ENCODE assay signal across 26 mouse cellular contexts in the genomic region with DNA sequence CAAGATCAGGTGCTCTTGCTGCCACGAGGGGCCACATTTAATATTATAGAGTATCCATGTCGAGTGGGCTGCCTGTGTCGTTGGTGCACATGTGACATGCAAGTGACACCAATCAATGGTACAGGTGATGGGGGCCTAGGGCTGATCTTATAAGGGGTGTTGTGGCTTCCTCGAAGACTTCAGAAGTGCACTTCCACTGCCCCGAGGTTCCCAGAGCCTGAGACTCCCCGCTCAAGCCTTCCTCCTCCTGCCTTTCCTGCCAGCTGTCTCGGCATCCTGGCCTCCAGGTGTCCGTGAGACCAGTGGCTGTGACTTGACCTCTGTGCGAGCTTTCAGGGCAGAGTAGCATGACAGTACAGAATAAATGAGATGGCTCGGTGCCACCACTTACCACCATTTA.
DNase-seq lines count a peak whose midpoint lies in the region; ATAC-seq and TF ChIP-seq lines count a peak whose summit lies in the region.
"Had no signal": no experiment of that assay in that cellular context is flagged by ENCODE, and none has a peak within 500 bp of the region (broad histone marks: within the 10 kb centered on the region; RNA-seq: fewer than 3 reads in every experiment).

No protein-coding gene starts in this region.

- no peak for TF ChIP-seq CTCF in midbrain, postnatal 0 days (IDR thresholded peaks at IDR 0.05)
- TF ChIP-seq CTCF in olfactory bulb, adult 2 months (IDR thresholded peaks at IDR 0.05; ENCODE audit: insufficient read depth, low read depth, low read length): no peak

- no peak for ATAC-seq in midbrain, postnatal 0 days (ENCODE audit: low FRiP score)
- ATAC-seq: forebrain, embryonic 13.5 days; forebrain, embryonic 16.5 days; hindbrain, postnatal 0 days had no signal

- intact Hi-C loops in heart, postnatal 10 days (cut with DNase I): no loop called here

- no peak for TF ChIP-seq POLR2A in olfactory bulb, adult 2 months (IDR thresholded peaks at IDR 0.05; ENCODE audit: insufficient read depth, low read depth, low read length)

- H3K9ac ChIP-seq in midbrain, postnatal 0 days (replicated peaks; ENCODE audit: low read length, poor library complexity, severe bottlenecking): no peak overlapping the region
- H3K9ac ChIP-seq: embryonic facial prominence, embryonic 12.5 days; embryonic facial prominence, embryonic 15.5 days; forebrain, embryonic 13.5 days; heart, embryonic 12.5 days; heart, embryonic 15.5 days; hindbrain, embryonic 14.5 days had no signal

- peak; percentile 80 for DNase-seq in heart, adult 11 months
- no peak for DNase-seq in heart, postnatal 10 days
- DNase-seq in midbrain, embryonic 10.5 days (ENCODE audit: low spot score): no peak
- no peak for DNase-seq in midbrain, postnatal 0 days (ENCODE audit: low spot score)
- DNase-seq in right cerebral cortex, postnatal 10 days (ENCODE audit: low spot score in 2 of 2): peak; percentile 30 to 34
- no peak for DNase-seq in right cerebral cortex, adult 18-20 months
- no peak for DNase-seq in MN1 (ENCODE audit: low spot score)
- DNase-seq: adrenal gland, adult 2 months; adrenal gland, postnatal 14 days; B cell, adult 2 months; cerebellum, adult 11 months; cerebellum, adult 9-11 months; gastrocnemius, postnatal 14 days; heart, adult 18-20 months; heart, postnatal 14 days; heart, postnatal 4 days had no signal

- H3K36me3 ChIP-seq in midbrain, embryonic 10.5 days: no peaks in the 10 kb centered on the region
- no peaks in the 10 kb centered on the region for H3K36me3 ChIP-seq in midbrain, postnatal 0 days (ENCODE audit: insufficient read depth, low read length)
- H3K36me3 ChIP-seq: embryonic facial prominence, embryonic 12.5 days; embryonic facial prominence, embryonic 15.5 days; G1E; heart, embryonic 12.5 days; heart, embryonic 15.5 days had no signal

- no peak overlapping the region for H3K4me3 ChIP-seq in midbrain, embryonic 10.5 days
- H3K4me3 ChIP-seq in midbrain, postnatal 0 days (ENCODE audit: low read depth, low read length): no peak overlapping the region
- H3K4me3 ChIP-seq in olfactory bulb, adult 2 months (ENCODE audit: insufficient read depth, low read depth, low read length): no peak overlapping the region
- H3K4me3 ChIP-seq: embryonic facial prominence, embryonic 12.5 days; embryonic facial prominence, embryonic 15.5 days; forebrain, embryonic 13.5 days; heart, embryonic 12.5 days; heart, embryonic 15.5 days had no signal

- H3K9me3 ChIP-seq in midbrain, embryonic 10.5 days (replicated peaks): no peaks in the 10 kb centered on the region
- no peaks in the 10 kb centered on the region for H3K9me3 ChIP-seq in midbrain, postnatal 0 days (ENCODE audit: low read length)
- H3K9me3 ChIP-seq: embryonic facial prominence, embryonic 12.5 days; embryonic facial prominence, embryonic 15.5 days; forebrain, embryonic 13.5 days; G1E; heart, embryonic 12.5 days; heart, embryonic 15.5 days had no signal

- 0 out of 2 replicates have a peak, but pooled peaks cover 4% of the 10 kb centered on the region for H3K27me3 ChIP-seq in midbrain, embryonic 10.5 days (ENCODE audit: low read depth, poor library complexity, severe bottlenecking)
- no peaks in the 10 kb centered on the region for H3K27me3 ChIP-seq in midbrain, postnatal 0 days (ENCODE audit: insufficient read depth, low read length)
- H3K27me3 ChIP-seq: embryonic facial prominence, embryonic 12.5 days; embryonic facial prominence, embryonic 15.5 days; forebrain, embryonic 13.5 days had no signal

- 73% methylated on average over 10 of the region's 10 CpGs for WGBS in midbrain, embryonic 10.5 days
- WGBS in midbrain, postnatal 0 days: 71% methylated on average over 10 of the region's 10 CpGs
- WGBS in olfactory bulb, adult 2 months: 79% methylated on average over 10 of the region's 10 CpGs

- H3K27ac ChIP-seq in midbrain, embryonic 10.5 days (replicated peaks): peak overlapping the region; percentile 34; the same call in 1 of the 2 replicates
- no peak overlapping the region for H3K27ac ChIP-seq in midbrain, postnatal 0 days (ENCODE audit: low read depth, low read length)
- peak overlapping the region; percentile 22; the same call in 1 of the 2 replicates for H3K27ac ChIP-seq in olfactory bulb, adult 2 months (ENCODE audit: insufficient read depth, low read depth, low read length)
- H3K27ac ChIP-seq: embryonic facial prominence, embryonic 12.5 days; embryonic facial prominence, embryonic 15.5 days; forebrain, embryonic 13.5 days; heart, embryonic 15.5 days; hindbrain, embryonic 14.5 days; hindbrain, postnatal 0 days had no signal

- H3K4me2 ChIP-seq in midbrain, postnatal 0 days (ENCODE audit: low read depth, low read length, poor library complexity, severe bottlenecking): no peak overlapping the region
- H3K4me2 ChIP-seq: embryonic facial prominence, embryonic 12.5 days; embryonic facial prominence, embryonic 15.5 days; forebrain, embryonic 13.5 days; heart, embryonic 12.5 days; heart, embryonic 15.5 days; hindbrain, embryonic 14.5 days had no signal

- H3K4me1 ChIP-seq in midbrain, embryonic 10.5 days: peaks cover 28% of the 10 kb centered on the region
- peaks cover 4% of the 10 kb centered on the region; the same call in 1 of the 2 replicates for H3K4me1 ChIP-seq in midbrain, postnatal 0 days (ENCODE audit: insufficient read depth, low read length)
- peaks cover 78% of the 10 kb centered on the region for H3K4me1 ChIP-seq in olfactory bulb, adult 2 months (ENCODE audit: control insufficient read depth, insufficient read depth, low read length)

Comparison
In these comparisons a context has a peak if more than half of its experiments do, and no peak if none do; other contexts are left out.
1. DNase-seq: peak in heart, adult 11 months (single experiment) and right cerebral cortex, postnatal 10 days (2 of 2); none in heart, postnatal 10 days (0 of 2), midbrain, embryonic 10.5 days (single experiment), midbrain, postnatal 0 days (single experiment), right cerebral cortex, adult 18-20 months (single experiment) and MN1 (single experiment).